Mouse (Mus musculus) limb, embryonic 12.5 days (tissue): ENCODE data around the gene Nedd1. TPM values are rescaled to one million over a fixed set of nuclear protein-coding genes. Genes with fewer than 3 reads are reported as not detected.

ENCODE experiments used
- ATAC-seq: fragments of 200-750 bp; cut with Nextera tagmentation; 2 replicates; pipeline ENCODE4 v1.8.0; 2017; ENCODE audit warnings: low read depth, moderate TSS enrichment; ENCODE audit not compliant: insufficient number of reproducible peaks, insufficient read depth, low FRiP score, low TSS enrichment
- H3K27ac ChIP-seq: fragments of 300-500 bp; sonication (generic); 2 replicates; pipeline ENCODE4 v1.5.1; 2016; ENCODE audit warnings: mild to moderate bottlenecking, moderate library complexity
- H3K27me3 ChIP-seq: fragments of 300-500 bp; sonication (generic); 2 replicates; pipeline ENCODE4 v1.6.1; 2016; ENCODE audit warnings: mild to moderate bottlenecking, moderate library complexity
- H3K36me3 ChIP-seq: fragments of 300-500 bp; sonication (generic); 2 replicates; pipeline ENCODE4 v1.6.1; 2016; ENCODE audit warnings: mild to moderate bottlenecking, moderate library complexity
- H3K4me1 ChIP-seq: fragments of 300-500 bp; sonication (generic); replicated peaks from 2 replicates; pipeline ENCODE4 v1.6.1; 2016
- H3K4me2 ChIP-seq: fragments of 300-500 bp; sonication (generic); 2 replicates; pipeline ENCODE4 v1.6.1; 2016; ENCODE audit warnings: mild to moderate bottlenecking, moderate library complexity
- H3K4me3 ChIP-seq: fragments of 300-500 bp; sonication (generic); replicated peaks from 2 replicates; pipeline ENCODE4 v1.5.1; 2016; ENCODE audit warnings: mild to moderate bottlenecking
- H3K9ac ChIP-seq: fragments of 300-500 bp; sonication (generic); replicated peaks from 2 replicates; pipeline ENCODE4 v1.6.1; 2016; ENCODE audit warnings: mild to moderate bottlenecking, moderate library complexity
- H3K9me3 ChIP-seq: fragments of 300-500 bp; sonication (generic); 2 replicates; pipeline ENCODE4 v1.6.1; 2016; ENCODE audit warnings: mild to moderate bottlenecking, moderate library complexity
- WGBS: fragments of 180-500 bp; shearing (Covaris S2); methylation state at CpG from one replicate; pipeline ENCODE4 v1.1.7; 2016; 5-methylcytosine and 5-hydroxymethylcytosine counted together
- polyA plus RNA-seq: library from polyadenylated mRNA; unstranded; fragments of >200 nt; fragmentation: Nextera tagmentation; extraction: Ambion mirVana; gene quantifications from 2 replicates; pipeline ENCODE4 v1.2.1, GENCODE M21; 2016

Gene Nedd1
- 50.7 and 53.3 TPM in 2 replicates for polyA plus RNA-seq

DNA sequence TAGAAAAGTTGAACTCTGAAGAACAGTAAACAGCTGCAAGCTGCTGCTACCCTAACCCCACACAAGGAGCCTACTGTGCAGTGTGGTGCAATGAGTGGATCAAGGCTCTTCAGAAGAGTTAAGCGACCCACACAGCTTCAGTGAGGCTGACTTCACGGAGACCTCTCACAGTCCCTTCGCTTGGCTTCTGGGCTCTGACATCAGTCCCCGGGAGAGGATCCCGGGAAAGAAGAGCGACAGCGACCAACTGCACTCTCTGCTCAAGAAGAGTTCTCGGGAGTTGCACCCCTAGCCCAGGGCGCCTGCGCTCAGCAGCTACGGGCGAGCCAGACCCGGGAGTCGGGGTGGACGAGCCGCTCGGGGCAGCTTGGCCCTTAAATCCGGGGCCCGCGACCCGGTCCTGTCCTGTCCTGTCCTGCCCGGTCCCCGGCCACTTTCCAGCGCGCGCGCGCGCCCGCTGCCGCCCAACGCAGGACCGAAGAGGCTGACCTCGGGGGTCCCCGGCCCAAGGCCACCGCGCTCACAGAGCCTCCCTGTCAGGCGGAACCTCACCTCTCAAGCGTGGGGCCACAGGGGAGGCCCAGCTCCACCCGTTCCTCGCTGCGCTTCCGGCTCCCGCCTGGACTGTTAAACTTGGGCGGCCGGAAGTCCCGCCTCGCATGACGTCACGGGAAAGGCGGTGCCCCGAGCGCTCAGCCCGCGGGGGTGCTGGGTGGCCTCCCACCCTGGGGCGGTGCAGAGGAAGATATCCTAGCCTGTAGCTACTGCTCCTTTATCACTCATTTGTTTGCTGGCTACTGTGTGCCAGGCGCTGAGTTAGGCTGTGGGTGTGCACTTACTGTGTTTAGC, at the start of gene Nedd1:
Gene Nedd1, minus strand, starts transcription at position 650 of the 849 bp plus-strand sequence.
- Histone ChIP-seq H3K4me2 (peak within 1 kb of the TSS; percentile 73), H3K9ac (peak within 1 kb of the TSS; percentile 89), H3K4me3 (peak within 1 kb of the TSS; percentile 88), H3K27ac (peak within 1 kb of the TSS; percentile 92), H3K27me3 (no peaks in the 10 kb centered on the region), H3K4me1 (0 out of 2 replicates have a peak, but pooled peaks cover 3% of the 10 kb centered on the region), H3K9me3 (peaks cover 3% of the 10 kb centered on the region; the same call in 1 of the 2 replicates), H3K36me3 (peaks cover 17% of the 10 kb centered on the region; the same call in 1 of the 2 replicates)
- under 1% methylated on average over 57 of the region's 57 CpGs for WGBS
- peak; percentile 95 for ATAC-seq

DNA sequence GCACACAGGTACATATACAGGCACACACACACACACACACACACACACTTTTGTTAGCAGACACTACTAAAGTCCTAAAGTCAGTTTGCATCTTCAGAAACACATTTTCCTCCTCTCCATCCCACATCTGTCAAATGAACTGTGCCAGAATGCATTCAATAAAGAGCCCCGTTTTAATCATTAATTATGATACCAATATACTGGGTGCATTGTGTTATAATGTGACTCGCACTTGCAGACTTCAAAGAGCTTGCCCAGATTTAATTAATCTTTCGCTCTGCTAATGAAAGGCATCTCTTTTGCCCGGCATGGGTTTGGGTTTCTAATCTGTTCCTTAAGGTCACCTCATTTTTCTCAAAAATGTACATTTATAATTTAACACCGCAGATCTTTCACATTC, 32.1 kb upstream of the Nedd1 start:
- Histone ChIP-seq H3K36me3 (no peaks in the 10 kb centered on the region), H3K9ac (no peak overlapping the region), H3K4me1 (no peaks in the 10 kb centered on the region), H3K9me3 (peaks cover 4% of the 10 kb centered on the region), H3K27ac (no peak overlapping the region), H3K27me3 (no peaks in the 10 kb centered on the region), H3K4me3 (no peak overlapping the region), H3K4me2 (no peak overlapping the region)
- ATAC-seq, result no peak
- 81% methylated on average over 5 of the region's 5 CpGs for WGBS

DNA sequence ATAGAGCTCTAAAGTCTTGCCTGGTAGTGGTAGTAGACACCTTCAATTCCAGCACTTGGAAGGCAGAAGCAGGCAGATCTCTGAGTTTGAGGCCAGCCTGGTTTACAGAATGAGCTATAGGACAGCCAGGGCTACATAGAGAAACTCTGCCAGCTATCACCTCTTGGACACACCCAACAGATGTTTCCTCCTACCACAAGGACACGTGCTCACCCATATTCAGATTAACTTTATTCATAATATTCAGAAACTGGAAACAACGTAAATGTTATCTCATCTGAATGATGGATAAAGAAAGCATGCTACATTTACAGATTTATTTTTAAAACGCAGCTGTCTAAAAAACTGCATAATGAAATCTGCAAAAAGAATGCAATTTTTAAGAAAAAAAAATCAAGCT, 8.1 kb upstream of the Nedd1 start:
- WGBS, result 90% methylated on average over 3 of the region's 3 CpGs
- no peaks in the 10 kb centered on the region; the same call in 1 of the 2 replicates for H3K9me3 ChIP-seq
- H3K27ac ChIP-seq, result no peak overlapping the region
- no peak for ATAC-seq
- H3K4me3 ChIP-seq, result no peak overlapping the region
- H3K4me1 ChIP-seq, result no peaks in the 10 kb centered on the region
- no peaks in the 10 kb centered on the region for H3K36me3 ChIP-seq
- H3K4me2 ChIP-seq, result no peak overlapping the region
- H3K9ac ChIP-seq, result no peak overlapping the region
- no peaks in the 10 kb centered on the region for H3K27me3 ChIP-seq

DNA sequence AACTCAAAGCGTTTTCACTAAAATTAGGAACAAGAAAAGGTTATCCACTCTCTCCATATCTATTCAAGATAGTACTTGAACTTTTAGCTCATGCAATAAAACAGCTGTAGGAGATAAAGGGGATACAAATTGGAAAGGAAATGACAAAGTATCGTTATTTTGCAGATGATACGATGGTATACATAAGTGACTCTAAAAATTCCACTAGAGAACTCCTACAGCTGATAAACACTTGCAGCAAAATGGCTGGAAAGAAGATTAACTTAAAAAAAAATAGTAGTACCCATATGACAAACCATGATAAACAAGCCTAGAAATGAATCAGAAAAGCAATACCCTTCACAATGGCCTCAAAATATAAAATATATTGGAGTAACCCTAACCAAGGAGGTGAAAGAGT, 6.5 kb upstream of the Nedd1 start:
- no peaks in the 10 kb centered on the region for H3K4me1 ChIP-seq
- no peak overlapping the region for H3K27ac ChIP-seq
- H3K36me3 ChIP-seq, result no peaks in the 10 kb centered on the region
- peaks cover 3% of the 10 kb centered on the region; the same call in 1 of the 2 replicates for H3K9me3 ChIP-seq
- WGBS, result 84% methylated on average over 3 of the region's 3 CpGs
- no peak overlapping the region for H3K4me3 ChIP-seq
- no peaks in the 10 kb centered on the region for H3K27me3 ChIP-seq
- no peak for ATAC-seq
- H3K4me2 ChIP-seq, result no peak overlapping the region
- H3K9ac ChIP-seq, result no peak overlapping the region

DNA sequence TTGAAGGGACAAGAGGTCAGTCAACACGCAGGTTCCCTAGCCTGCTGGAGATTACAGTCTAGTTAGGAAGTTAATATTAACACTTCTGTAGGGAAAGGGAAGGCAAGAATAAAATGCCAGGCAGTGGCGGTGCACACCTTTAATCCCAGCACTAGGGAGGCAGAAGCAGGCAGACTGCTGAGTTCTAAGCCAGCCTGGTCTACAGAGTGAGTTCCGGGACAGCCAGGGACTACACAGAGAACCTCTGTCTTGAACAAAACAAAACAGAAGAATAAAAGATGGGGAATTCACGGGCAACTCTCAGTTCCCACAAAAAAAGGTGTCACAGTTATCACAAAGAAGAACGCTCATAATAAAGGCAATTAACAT, 384 bp upstream of the Nedd1 start:
- H3K9ac ChIP-seq, result peak overlapping the region; percentile 89
- 0 out of 2 replicates have a peak, but pooled peaks cover 3% of the 10 kb centered on the region for H3K4me1 ChIP-seq
- peak overlapping the region; percentile 92 for H3K27ac ChIP-seq
- H3K4me3 ChIP-seq, result peak overlapping the region; percentile 88
- H3K4me2 ChIP-seq, result peak overlapping the region; percentile 73
- no peaks in the 10 kb centered on the region for H3K27me3 ChIP-seq
- peaks cover 11% of the 10 kb centered on the region; the same call in 1 of the 2 replicates for H3K36me3 ChIP-seq
- peak; percentile 33; the same call in 1 of the 2 replicates for ATAC-seq
- peaks cover 3% of the 10 kb centered on the region; the same call in 1 of the 2 replicates for H3K9me3 ChIP-seq
- 43% methylated on average over 5 of the region's 5 CpGs for WGBS

DNA sequence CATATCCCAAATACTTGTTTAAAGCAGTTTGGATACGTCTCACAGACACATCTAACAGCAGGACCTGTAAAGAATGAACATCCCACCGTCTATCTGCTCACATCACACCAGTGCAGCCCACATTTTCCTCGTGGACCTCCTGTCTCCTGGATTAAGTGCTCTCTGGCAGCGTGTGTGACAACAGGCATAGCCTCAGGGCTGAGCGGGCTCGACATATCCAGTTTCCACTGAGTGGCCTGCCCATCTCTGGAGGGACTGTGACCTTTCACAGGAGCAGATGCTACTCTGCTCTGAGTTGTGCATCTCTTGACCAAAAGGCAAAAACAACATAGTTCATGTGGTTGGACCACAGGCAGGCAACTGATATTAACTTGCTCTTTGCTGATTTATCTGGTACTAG, 23.2 kb downstream of the Nedd1 start:
- H3K4me1 ChIP-seq, result no peaks in the 10 kb centered on the region
- no peak overlapping the region for H3K4me2 ChIP-seq
- H3K27ac ChIP-seq, result no peak overlapping the region
- H3K4me3 ChIP-seq, result no peak overlapping the region
- peaks cover 60% of the 10 kb centered on the region for H3K36me3 ChIP-seq
- H3K9me3 ChIP-seq, result no peaks in the 10 kb centered on the region
- no peaks in the 10 kb centered on the region for H3K27me3 ChIP-seq
- 79% methylated on average over 6 of the region's 6 CpGs for WGBS
- no peak for ATAC-seq
- no peak overlapping the region for H3K9ac ChIP-seq

DNA sequence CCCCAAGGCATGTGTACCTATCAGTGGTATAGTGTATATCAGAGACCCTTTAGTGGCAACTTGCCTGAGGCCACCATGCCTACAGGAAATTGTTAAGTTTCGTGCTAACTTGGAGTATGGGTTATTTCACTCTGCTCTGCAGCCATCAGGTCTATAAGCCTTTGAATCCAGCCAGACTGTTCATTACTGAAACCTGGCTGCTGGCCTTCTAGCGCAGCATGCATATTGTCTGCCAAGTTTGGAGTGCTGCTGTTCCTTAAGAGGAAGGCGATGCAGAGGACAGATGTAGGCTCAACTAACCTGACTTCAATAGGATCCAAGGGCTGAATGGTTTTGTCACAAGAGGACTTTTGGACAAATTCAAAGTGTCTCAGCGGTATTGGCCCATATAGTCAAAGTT, 47.2 kb downstream of the Nedd1 start:
- H3K36me3 ChIP-seq, result no peaks in the 10 kb centered on the region
- H3K9me3 ChIP-seq, result no peaks in the 10 kb centered on the region
- H3K4me2 ChIP-seq, result no peak overlapping the region
- no peak for ATAC-seq
- H3K9ac ChIP-seq, result no peak overlapping the region
- H3K27ac ChIP-seq, result no peak overlapping the region
- 90% methylated on average over 4 of the region's 4 CpGs for WGBS
- no peak overlapping the region for H3K4me3 ChIP-seq
- no peaks in the 10 kb centered on the region for H3K27me3 ChIP-seq
- H3K4me1 ChIP-seq, result no peaks in the 10 kb centered on the region

DNA sequence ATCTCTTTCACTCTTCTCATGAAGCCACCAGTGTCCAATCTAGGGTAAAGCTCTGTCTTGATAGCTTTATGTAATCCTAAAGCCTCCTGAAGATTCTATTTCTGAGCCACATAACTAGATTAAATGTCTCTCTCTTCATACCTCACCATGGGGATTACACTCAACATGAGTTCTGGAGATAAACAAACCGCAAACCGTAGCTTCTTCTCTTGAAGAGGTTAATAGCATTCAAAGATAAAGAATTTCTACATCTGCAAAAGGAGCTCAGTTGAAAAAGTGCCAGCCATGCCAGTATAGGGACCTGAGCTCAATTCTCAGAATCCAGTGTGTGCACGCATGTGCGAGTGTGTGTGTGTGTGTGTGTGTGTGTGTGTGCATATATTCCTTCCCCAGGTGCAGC, 50.3 kb downstream of the Nedd1 start:
- Histone ChIP-seq H3K27ac (no peak overlapping the region), H3K4me3 (no peak overlapping the region), H3K36me3 (no peaks in the 10 kb centered on the region), H3K4me2 (no peak overlapping the region), H3K9ac (no peak overlapping the region), H3K9me3 (no peaks in the 10 kb centered on the region), H3K4me1 (no peaks in the 10 kb centered on the region), H3K27me3 (no peaks in the 10 kb centered on the region)
- 92% methylated on average over 4 of the region's 4 CpGs for WGBS
- no peak for ATAC-seq

DNA sequence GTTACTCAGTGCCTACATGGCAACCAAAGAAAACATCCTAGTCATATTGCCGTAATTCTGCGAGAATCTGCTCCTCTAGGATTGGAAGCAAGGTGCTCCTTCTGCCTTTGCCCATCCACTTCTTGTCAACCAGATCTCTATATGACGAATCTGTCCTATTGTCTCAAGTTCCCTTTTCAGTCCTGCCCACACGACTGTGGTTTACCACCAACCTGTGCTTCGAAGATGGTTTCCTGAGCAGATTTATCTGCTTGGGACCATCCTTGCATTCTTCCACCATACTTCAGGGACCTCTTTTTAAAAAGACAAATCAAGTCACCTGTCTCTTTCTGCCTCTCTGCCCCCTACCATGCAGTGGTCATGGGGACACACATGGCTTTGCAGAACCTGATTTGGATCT, 56.9 kb downstream of the Nedd1 start:
- no peak for ATAC-seq
- H3K36me3 ChIP-seq, result no peaks in the 10 kb centered on the region
- H3K27me3 ChIP-seq, result no peaks in the 10 kb centered on the region
- 90% methylated on average over 5 of the region's 5 CpGs for WGBS
- no peak overlapping the region for H3K27ac ChIP-seq
- H3K4me2 ChIP-seq, result no peak overlapping the region
- no peaks in the 10 kb centered on the region for H3K9me3 ChIP-seq
- no peak overlapping the region for H3K9ac ChIP-seq
- no peaks in the 10 kb centered on the region for H3K4me1 ChIP-seq
- no peak overlapping the region for H3K4me3 ChIP-seq

DNA sequence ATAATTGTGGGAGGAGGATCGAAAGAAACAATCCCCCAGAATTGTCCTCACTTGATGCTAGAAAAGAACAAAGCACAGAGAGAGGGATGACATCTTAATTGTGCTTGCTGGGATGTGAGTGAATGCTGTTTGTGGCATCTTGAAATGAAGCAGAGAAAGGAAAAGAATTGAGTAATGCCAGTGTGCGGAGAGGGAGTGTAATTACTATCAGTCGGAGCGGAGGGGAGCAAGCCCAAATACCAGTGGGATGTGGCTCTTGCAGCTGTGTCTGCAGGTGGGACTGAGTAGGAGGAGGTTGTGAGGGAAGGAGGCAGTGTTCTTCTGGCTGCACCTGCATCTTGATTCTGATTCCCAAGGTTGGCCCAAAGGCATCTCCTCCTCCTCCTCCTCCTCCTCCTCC, 69.0 kb downstream of the Nedd1 start:
- Histone ChIP-seq H3K27ac (no peak overlapping the region), H3K4me3 (no peak overlapping the region), H3K4me2 (no peak overlapping the region), H3K9me3 (no peaks in the 10 kb centered on the region), H3K4me1 (peaks cover 5% of the 10 kb centered on the region), H3K27me3 (no peaks in the 10 kb centered on the region), H3K9ac (no peak overlapping the region), H3K36me3 (no peaks in the 10 kb centered on the region)
- ATAC-seq, result no peak
- 84% methylated on average over 4 of the region's 4 CpGs for WGBS

DNA sequence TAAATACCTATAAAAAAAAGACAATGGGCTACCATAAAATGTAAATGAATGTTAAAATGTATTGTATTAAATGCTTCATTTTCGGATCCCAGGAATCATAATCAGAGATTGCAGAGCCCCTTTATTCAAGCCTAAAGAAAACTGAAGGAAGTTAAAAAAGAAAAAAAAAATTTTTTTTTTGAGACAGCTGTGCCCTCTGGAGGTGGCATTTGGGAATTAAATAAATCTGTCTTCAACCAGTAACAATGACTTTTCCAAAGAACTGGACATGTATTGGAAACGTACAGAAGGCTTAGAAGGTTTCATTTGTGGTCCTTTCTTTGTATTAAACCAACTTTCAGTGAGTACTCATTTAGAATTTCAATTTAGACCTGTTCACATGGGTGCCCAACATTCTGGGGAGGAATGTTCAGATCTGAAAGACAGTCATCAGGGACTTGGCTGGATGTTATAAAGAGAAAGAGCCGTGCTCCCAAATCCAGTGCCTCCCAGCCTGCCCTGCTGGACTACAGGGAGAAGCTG, 69.8 kb downstream of the Nedd1 start:
- ATAC-seq, result no peak
- H3K27me3 ChIP-seq, result no peaks in the 10 kb centered on the region
- H3K4me1 ChIP-seq, result peaks cover 5% of the 10 kb centered on the region
- H3K27ac ChIP-seq, result no peak overlapping the region
- no peaks in the 10 kb centered on the region for H3K9me3 ChIP-seq
- H3K9ac ChIP-seq, result no peak overlapping the region
- WGBS, result 48% methylated on average over 3 of the region's 3 CpGs
- no peaks in the 10 kb centered on the region for H3K36me3 ChIP-seq
- H3K4me3 ChIP-seq, result no peak overlapping the region
- no peak overlapping the region for H3K4me2 ChIP-seq
